Mouse (Mus musculus) right cerebral cortex, postnatal 10 days (tissue): ENCODE measurements around the gene Msi1.

Experiments
- DNase-seq, 2 experiments: peaks; one replicate each; pipeline ENCODE4 v3.0.0; 2021; ENCODE audit warnings: low spot score in 2 of 2

Msi1 gene

GRCm38 (mm10) chr5:115465642-115466420, 36.4 kb downstream of the Msi1 start, which contains the start of gene Pla2g1b:
Gene Pla2g1b (plus strand): TSS chr5:115466262.
- no peak for DNase-seq

- no peak for DNase-seq
Measured at GRCm38 (mm10) chr5:115469791-115470190, 40.4 kb downstream of the Msi1 start.

GRCm38 (mm10) chr5:115470766-115471531, 41.5 kb downstream of the Msi1 start:
- peak in 1 of 2 experiments; percentile 57 for DNase-seq

DNA sequence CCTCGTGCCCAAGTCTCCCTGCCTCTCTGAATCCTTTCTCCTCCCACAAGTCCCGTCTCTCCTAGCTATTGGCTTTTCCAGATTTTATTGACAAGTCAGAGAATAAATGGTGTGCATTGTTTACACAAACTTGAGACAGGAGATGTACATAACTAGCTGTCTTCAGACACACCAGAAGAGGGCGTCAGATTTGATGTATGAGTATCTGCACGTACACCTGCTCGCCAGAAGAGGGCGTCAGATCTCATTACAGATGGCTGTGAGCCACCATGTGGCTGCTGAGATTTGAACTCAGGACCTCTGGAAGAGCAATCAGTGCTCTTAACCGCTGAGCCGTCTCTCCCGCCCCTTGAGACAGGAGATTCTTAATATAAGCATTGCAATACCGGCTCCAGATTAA, 43.8 kb downstream of the Msi1 start:
- DNase-seq: no peak

DNA sequence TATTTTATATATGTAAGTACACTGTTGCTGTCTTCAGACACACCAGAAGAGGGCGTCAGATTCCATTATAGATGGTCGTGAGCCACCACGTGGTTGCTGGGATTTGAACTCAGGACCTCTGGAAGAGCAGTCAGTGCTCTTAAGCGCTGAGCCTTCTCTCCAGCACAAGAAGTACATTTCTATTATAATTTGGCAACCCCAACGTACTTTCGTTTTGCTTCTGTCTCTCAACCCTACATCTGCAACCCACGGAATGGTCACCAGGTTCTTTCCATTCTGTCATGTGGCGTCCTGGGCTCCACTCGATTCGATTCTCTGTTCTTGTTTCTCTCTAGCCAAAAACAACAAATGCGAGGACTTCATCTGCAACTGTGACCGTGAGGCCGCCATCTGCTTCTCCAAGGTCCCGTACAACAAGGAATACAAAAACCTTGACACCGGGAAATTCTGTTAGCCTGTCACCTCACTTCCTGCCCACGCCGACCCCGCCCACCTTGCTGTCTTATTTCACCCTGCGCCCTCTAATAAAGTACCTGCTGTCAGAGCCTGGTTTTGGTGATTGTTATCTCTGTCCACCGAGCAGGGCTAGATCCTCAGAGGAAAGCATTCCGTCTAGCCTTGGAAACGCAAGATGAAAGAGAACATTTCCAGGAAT, 44.9 kb downstream of the Msi1 start:
- DNase-seq: no peak

- peak; percentile 73 to 77 for DNase-seq
Measured at GRCm38 (mm10) chr5:115475337-115476106, 46.1 kb downstream of the Msi1 start.

GRCm38 (mm10) chr5:115476107-115476727, 46.8 kb downstream of the Msi1 start:
- DNase-seq: no peak

DNA sequence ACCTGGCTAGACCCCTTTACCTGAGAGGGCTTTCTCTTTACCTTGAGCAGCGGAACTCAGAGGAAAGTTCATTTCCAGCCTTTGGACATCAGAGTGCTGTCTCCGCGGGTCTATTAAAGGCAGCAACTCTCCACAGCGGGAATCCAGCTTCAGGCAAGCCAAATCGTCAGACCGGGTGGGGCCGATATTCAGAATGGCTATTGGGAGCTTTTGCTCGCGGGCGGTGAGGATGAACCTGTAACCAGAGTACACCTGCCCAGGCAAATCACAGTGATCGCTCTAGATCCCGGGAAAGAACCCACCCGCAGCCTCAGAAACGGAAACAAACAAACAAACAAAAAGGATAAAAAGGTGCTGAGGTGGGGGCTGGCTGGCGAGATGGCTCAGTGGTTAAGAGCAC, 50.2 kb downstream of the Msi1 start:
- DNase-seq: no peak

GRCm38 (mm10) chr5:115480101-115480500, 50.7 kb downstream of the Msi1 start:
- no peak for DNase-seq

DNA sequence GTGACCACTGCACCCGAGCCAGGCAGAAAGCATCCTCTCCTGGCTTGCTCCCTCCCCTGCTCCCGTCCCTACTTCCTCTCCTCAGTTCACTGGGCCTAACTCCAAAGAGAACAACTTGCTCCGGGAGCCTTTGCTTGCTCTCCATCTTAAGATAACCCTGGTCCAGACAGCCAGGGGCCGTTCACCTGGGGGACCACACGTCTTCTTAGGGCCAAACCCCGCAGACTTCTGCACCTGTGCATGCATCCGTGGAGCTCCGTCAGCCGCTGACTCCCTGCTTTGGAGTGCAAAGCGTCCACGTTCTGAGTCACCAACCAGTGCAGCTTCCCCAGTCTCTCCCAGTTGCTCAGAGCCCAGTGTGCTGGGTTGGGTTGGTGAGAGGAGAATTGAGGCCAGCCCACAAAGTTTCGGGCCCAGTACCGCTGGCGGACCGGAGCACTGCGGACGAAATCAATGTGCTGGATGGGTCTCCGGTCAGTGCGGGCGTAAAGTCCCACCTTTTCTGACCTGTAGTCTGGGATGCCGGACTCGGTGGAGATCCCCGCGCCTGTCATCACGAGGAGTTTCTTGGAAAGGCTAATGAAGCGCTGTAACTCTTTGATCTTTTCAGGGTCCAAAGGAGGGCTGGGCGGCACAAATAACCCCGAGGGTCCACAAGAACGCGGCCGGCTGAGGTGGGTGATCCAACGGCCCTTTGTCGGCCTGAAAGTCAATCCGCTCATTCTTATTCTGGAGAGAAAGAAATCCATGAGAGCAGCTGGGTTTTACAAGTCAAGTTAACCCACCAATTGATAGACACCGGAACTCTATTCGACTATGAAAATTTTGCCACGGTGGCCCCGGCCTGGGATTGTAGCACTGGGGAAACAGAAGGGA, 53.2 kb downstream of the Msi1 start:
- no peak for DNase-seq

GRCm38 (mm10) chr5:115483385-115483784, 54.0 kb downstream of the Msi1 start:
- DNase-seq: no peak

DNA sequence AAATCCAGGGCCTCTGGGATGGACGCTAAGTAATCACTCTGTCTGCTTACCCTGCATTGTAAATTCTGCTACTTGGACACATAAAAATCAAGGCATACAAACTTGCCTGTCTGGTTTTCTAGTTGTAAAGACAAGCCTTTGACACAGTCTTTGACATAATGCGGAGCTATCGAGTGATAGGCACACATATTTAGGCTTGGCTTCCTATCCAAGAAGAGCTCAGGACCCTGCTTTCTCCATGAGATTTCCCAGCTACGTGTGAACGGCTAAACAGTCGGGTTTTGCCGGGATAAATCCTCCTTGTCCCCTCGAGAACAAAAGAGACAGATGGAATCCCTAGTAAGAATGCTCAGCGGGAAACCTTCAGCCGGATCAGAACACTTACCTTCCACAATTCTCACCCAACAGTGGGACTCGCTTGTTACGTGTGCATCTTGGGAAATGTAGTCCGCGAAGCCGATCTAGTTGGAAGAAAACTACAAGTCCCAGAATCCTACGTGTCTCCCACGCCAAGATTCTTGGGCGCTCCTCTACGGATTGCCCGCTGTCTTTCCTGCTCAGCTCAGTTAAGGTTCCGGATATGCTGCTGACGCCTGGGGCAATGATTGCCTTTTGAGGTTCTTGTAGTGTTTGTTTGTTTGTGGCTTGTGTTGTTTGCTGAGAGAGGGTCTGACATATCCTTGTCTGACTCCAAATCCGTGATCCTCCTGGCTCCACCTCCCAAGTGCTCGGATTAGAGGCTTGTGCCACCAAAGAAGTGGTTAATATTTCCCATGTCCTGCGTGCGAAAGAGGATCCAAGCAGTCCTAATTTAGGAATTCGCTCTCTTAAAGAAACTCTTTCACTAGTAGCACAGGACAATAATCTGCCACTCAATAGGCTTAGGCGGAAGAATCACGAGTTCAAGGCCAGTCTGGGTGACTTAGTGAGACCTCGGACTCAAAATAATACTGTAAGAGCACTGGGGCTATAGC, 54.8 kb downstream of the Msi1 start, which contains the start of gene Sirt4:
TSS of gene Sirt4 (minus strand) at position 779 of the 974 bp plus-strand sequence.
- DNase-seq: peak; percentile 91 to 95

DNA sequence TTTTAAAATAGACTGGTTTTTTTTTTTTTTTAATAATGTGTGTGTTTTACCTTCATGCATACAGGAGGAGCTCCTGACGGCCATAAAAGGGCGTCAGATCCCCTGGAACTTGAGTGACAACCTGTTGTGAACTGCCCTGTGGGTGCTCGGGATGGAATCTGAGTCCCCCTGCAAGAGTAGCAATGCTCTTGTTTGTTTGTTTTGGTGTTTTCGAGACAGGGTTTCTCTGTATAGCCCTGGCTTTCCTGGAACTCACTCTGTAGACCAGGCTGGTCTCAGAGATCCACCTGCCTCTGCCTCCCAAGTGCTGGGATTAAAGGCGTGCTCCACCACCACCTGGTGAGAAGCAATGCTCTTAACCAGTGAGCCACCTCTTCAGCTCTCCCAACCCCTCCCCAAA, 55.6 kb downstream of the Msi1 start:
- DNase-seq: no peak

DNA sequence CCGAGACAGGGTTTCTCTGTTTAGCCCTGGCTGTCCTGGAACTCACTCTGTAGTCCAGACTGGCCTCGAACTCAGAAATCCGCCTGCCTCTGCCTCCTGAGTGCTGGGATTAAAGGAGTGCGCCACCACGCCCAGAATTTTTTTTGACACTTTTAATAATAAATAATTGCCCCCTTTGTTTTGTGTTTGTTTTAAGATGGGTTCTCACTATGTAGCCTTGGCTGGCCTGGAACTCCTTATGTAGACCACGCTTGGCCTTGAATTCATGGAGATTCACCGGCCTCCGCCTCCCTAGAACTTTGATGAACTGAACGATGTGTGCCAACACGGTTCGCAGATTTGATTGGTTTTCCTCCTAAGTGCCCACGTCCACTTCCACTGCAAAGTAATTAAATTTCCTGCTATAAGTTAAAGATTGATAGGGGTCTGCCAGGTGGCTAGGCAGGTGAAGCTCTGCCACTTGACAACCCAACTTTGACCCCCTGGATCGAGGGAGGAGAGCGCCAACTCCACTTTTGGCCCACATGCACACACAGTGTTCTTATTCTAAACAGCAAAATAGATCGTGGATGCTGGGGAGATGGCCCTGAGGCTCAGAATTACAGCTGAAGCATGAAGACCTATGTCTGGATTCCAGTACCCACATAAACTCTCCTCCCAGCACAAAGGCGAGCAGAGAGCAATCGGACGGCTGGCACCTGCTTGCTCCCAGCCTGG, 56.2 kb downstream of the Msi1 start:
- no peak for DNase-seq

DNA sequence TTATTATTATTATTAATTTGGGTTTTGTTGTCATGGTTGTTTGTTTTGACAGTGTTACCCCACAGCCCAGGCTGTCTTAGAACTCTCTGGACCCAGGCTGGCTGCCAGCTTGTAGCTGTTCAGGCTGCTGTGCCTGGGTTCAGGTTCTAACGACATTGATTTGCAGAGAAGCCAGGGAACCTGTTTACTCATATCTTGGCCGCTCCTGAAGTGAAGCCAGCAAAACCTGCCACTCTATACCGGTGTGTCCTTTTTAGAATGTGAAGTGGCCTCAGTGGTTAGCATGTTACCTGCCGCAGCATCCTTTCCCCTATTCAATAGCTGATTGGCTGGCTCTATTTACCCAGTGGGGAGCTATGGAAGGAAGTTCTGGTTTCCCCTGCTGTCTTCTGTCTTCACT, 57.3 kb downstream of the Msi1 start:
- DNase-seq: no peak

DNA sequence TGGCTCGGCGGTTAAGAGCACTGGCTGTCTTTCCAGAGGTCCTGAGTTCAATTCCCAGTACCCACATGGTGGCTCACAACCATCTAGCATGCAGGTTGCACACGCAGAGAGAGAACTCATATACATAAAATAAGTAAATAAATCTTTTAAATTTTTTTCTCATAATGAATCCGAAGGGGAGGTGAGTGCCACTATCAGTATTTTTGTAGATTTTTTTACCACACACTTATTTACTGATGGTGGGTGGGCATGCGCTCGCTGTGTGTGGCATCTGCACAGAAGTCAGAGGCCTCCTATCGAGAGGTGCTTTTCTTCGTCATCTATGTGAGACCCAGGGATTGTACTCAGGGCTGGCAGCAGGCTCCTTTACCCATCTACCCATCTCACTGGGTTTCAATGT, 58.0 kb downstream of the Msi1 start:
- no peak for DNase-seq

GRCm38 (mm10) chr5:115487942-115488580, 58.7 kb downstream of the Msi1 start:
- no peak for DNase-seq
